ENCODE assay signal across 19 mouse cellular contexts in genomic region chr1:34830934-34831333, GRCm38 (mm10). TPM values are rescaled to one million over a fixed set of nuclear protein-coding genes. Genes with fewer than 3 reads are reported as not detected.
DNase-seq lines count a peak whose midpoint lies in the region; ATAC-seq and TF ChIP-seq lines count a peak whose summit lies in the region.
"Had no signal": no experiment of that assay in that cellular context is flagged by ENCODE, and none has a peak within 500 bp of the region (broad histone marks: within the 10 kb centered on the region; RNA-seq: fewer than 3 reads in every experiment).

No protein-coding gene starts in this region.

- no peaks in the 10 kb centered on the region for H3K9me3 ChIP-seq in intestine, postnatal 0 days (ENCODE audit: control insufficient read depth)
- H3K9me3 ChIP-seq in intestine, embryonic 15.5 days, result no peaks in the 10 kb centered on the region
- H3K9me3 ChIP-seq in liver, embryonic 11.5 days (ENCODE audit: control insufficient read depth, low read length), result no peaks in the 10 kb centered on the region
- H3K9me3 ChIP-seq: embryonic facial prominence, embryonic 13.5 days; forebrain, embryonic 12.5 days; G1E; hindbrain, embryonic 15.5 days had no signal

- no peak for TF ChIP-seq CTCF in intestine, postnatal 0 days (IDR thresholded peaks at IDR 0.05; ENCODE audit: low read depth)
- TF ChIP-seq CTCF in spleen, adult 2 months (IDR thresholded peaks at IDR 0.05; ENCODE audit: extremely low read depth, insufficient read depth, insufficient read length, insufficient replicate concordance), result no peak

- H3K4me3 ChIP-seq in intestine, postnatal 0 days (ENCODE audit: low read depth, low read length), result no peak overlapping the region
- no peak overlapping the region for H3K4me3 ChIP-seq in intestine, embryonic 15.5 days (replicated peaks)
- H3K4me3 ChIP-seq in spleen, adult 2 months (ENCODE audit: extremely low read depth, insufficient read depth, insufficient read length), result no peak overlapping the region
- H3K4me3 ChIP-seq in liver, embryonic 11.5 days (ENCODE audit: low read depth, low read length), result no peak overlapping the region
- H3K4me3 ChIP-seq: embryonic facial prominence, embryonic 13.5 days; forebrain, embryonic 12.5 days; hindbrain, embryonic 15.5 days had no signal

- no peak for TF ChIP-seq POLR2A in spleen, adult 2 months (IDR thresholded peaks at IDR 0.05; ENCODE audit: low read depth, low read length)

- no peak overlapping the region for H3K4me2 ChIP-seq in intestine, postnatal 0 days (replicated peaks; ENCODE audit: low read depth)
- no peak overlapping the region for H3K4me2 ChIP-seq in intestine, embryonic 15.5 days (replicated peaks)
- H3K4me2 ChIP-seq in liver, embryonic 11.5 days, result no peak overlapping the region
- H3K4me2 ChIP-seq: embryonic facial prominence, embryonic 13.5 days; forebrain, embryonic 12.5 days; heart, embryonic 11.5 days; hindbrain, embryonic 15.5 days had no signal

- H3K27ac ChIP-seq in intestine, postnatal 0 days (ENCODE audit: low read depth, low read length), result peak overlapping the region; percentile 54
- no peak overlapping the region for H3K27ac ChIP-seq in intestine, embryonic 15.5 days
- H3K27ac ChIP-seq in spleen, adult 2 months (ENCODE audit: insufficient read depth, low read length), result 0 out of 2 replicates have a peak overlapping the region, but pooled peaks have one; percentile 4
- H3K27ac ChIP-seq in liver, embryonic 11.5 days (ENCODE audit: low read depth, low read length), result no peak overlapping the region
- H3K27ac ChIP-seq: embryonic facial prominence, embryonic 13.5 days; forebrain, embryonic 12.5 days; hindbrain, embryonic 15.5 days had no signal

- peak; percentile 74 for ATAC-seq in intestine, postnatal 0 days
- no peak for ATAC-seq in intestine, embryonic 15.5 days
- ATAC-seq in liver, embryonic 11.5 days (replicated peaks; ENCODE audit: low FRiP score), result no peak
- ATAC-seq: forebrain, embryonic 16.5 days had no signal

- DNase-seq in spleen, adult 2 months (ENCODE audit: low read depth in 1 of 2, low spot score in 2 of 2), result no peak
- no peak for DNase-seq in spleen, postnatal 14 days (ENCODE audit: low spot score in 2 of 2)
- peak; percentile 76 for DNase-seq in brain, adult 2 months (ENCODE audit: low read depth, low spot score)
- no peak for DNase-seq in liver, embryonic 11.5 days (ENCODE audit: low spot score)
- DNase-seq in cerebellum, postnatal 4 days (ENCODE audit: low spot score in 2 of 2), result no peak
- DNase-seq: adrenal gland, adult 8-10 months; adrenal gland, postnatal 36 days; cerebellum, adult 11-12 months; cerebellum, adult 9-10 months; heart, adult 18-20 months; heart, postnatal 36 days had no signal

- H3K27me3 ChIP-seq in intestine, postnatal 0 days (replicated peaks; ENCODE audit: control insufficient read depth, insufficient read depth, low read length), result no peaks in the 10 kb centered on the region
- H3K27me3 ChIP-seq in intestine, embryonic 15.5 days (replicated peaks), result no peaks in the 10 kb centered on the region
- H3K27me3 ChIP-seq in spleen, adult 2 months (ENCODE audit: control insufficient read depth, insufficient read depth, low read length), result no peaks in the 10 kb centered on the region
- no peaks in the 10 kb centered on the region for H3K27me3 ChIP-seq in liver, embryonic 11.5 days (replicated peaks; ENCODE audit: control insufficient read depth, insufficient read depth, low read length)
- H3K27me3 ChIP-seq: embryonic facial prominence, embryonic 13.5 days; forebrain, embryonic 12.5 days; hindbrain, embryonic 15.5 days had no signal

- peaks cover 18% of the 10 kb centered on the region for H3K36me3 ChIP-seq in intestine, postnatal 0 days (ENCODE audit: control insufficient read depth, insufficient read depth)
- peaks cover 13% of the 10 kb centered on the region; the same call in 1 of the 2 replicates for H3K36me3 ChIP-seq in intestine, embryonic 15.5 days
- H3K36me3 ChIP-seq in spleen, adult 2 months (ENCODE audit: control insufficient read depth, insufficient read depth, low read length), result peaks cover 11% of the 10 kb centered on the region
- peaks cover 13% of the 10 kb centered on the region; the same call in 1 of the 2 replicates for H3K36me3 ChIP-seq in liver, embryonic 11.5 days (ENCODE audit: control insufficient read depth, insufficient read depth, low read length)

- no peak overlapping the region for H3K9ac ChIP-seq in intestine, postnatal 0 days (ENCODE audit: low read depth, low read length)
- H3K9ac ChIP-seq in intestine, embryonic 15.5 days, result no peak overlapping the region
- no peak overlapping the region for H3K9ac ChIP-seq in liver, embryonic 11.5 days (ENCODE audit: low read depth, low read length)
- H3K9ac ChIP-seq: embryonic facial prominence, embryonic 13.5 days; forebrain, embryonic 12.5 days; hindbrain, embryonic 15.5 days had no signal

- H3K4me1 ChIP-seq in intestine, postnatal 0 days (replicated peaks; ENCODE audit: control insufficient read depth, insufficient read depth, low read length), result 0 out of 2 replicates have a peak, but pooled peaks cover 6% of the 10 kb centered on the region
- H3K4me1 ChIP-seq in intestine, embryonic 15.5 days (replicated peaks), result peaks cover 12% of the 10 kb centered on the region; the same call in 1 of the 2 replicates
- H3K4me1 ChIP-seq in spleen, adult 2 months (ENCODE audit: control insufficient read depth, insufficient read depth, insufficient read length), result peaks cover 21% of the 10 kb centered on the region; the same call in 1 of the 2 replicates
- H3K4me1 ChIP-seq in liver, embryonic 11.5 days (replicated peaks; ENCODE audit: control insufficient read depth, insufficient read depth, low read length), result no peaks in the 10 kb centered on the region

- 62% methylated on average over 2 of the region's 2 CpGs for WGBS in intestine, postnatal 0 days
- WGBS in intestine, embryonic 15.5 days, result 61% methylated on average over 2 of the region's 2 CpGs
- 72% methylated on average over 2 of the region's 2 CpGs for WGBS in spleen, adult 2 months
- WGBS in liver, embryonic 11.5 days, result 79% methylated on average over 2 of the region's 2 CpGs

RNA-seq across cellular contexts. Expression of gene Fam168b, which starts 11.9 kb away (rescaled TPM):
- polyA plus RNA-seq in intestine, postnatal 0 days (2015; fragmentation: Nextera tagmentation; extraction: Ambion mirVana), result 22.4 and 23.6 TPM in 2 replicates
- 57.0 and 60.6 TPM in 2 replicates for polyA plus RNA-seq in intestine, embryonic 15.5 days (2015; fragmentation: Nextera tagmentation; extraction: Ambion mirVana)
- polyA plus RNA-seq in spleen, adult 2 months (2012; rRNA removed), result 351 and 558 TPM in 2 replicates
- 54.5 and 56.3 TPM in 2 replicates for polyA plus RNA-seq in liver, embryonic 11.5 days (2014; fragmentation: Nextera tagmentation; extraction: Ambion mirVana)

RNA-seq across cellular contexts. Expression of gene Plekhb2, which starts 18.8 kb away (rescaled TPM):
- 191 and 206 TPM in 2 replicates for polyA plus RNA-seq in intestine, postnatal 0 days (2015; fragmentation: Nextera tagmentation; extraction: Ambion mirVana)
- polyA plus RNA-seq in intestine, embryonic 15.5 days (2015; fragmentation: Nextera tagmentation; extraction: Ambion mirVana), result 78.3 and 80.0 TPM in 2 replicates
- 25.0 and 27.1 TPM in 2 replicates for polyA plus RNA-seq in spleen, adult 2 months (2012; rRNA removed)
- 18.0 and 19.5 TPM in 2 replicates for polyA plus RNA-seq in liver, embryonic 11.5 days (2014; fragmentation: Nextera tagmentation; extraction: Ambion mirVana)

Comparison
In these comparisons a context has a peak if more than half of its experiments do, and no peak if none do; other contexts are left out.
1. H3K27ac ChIP-seq: peak in intestine, postnatal 0 days (single experiment) and spleen, adult 2 months (single experiment); none in intestine, embryonic 15.5 days (single experiment) and liver, embryonic 11.5 days (single experiment).